Mouse (Mus musculus) forebrain, embryonic 11.5 days (tissue): Measurements from ENCODE around the gene Vangl1. TPM values are rescaled to one million over a fixed set of nuclear protein-coding genes. Genes with fewer than 3 reads are reported as not detected.

Experiments used
- ATAC-seq: fragments of 200-750 bp; cut with Nextera tagmentation; replicated peaks from 2 replicates; pipeline ENCODE4 v1.8.0; 2017; ENCODE audit warnings: moderate TSS enrichment; ENCODE audit not compliant: low FRiP score
- DNase-seq: peaks from one replicate; pipeline ENCODE4 v3.0.0-alpha.2; 2017; ENCODE audit warnings: low spot score
- H3K27ac ChIP-seq: fragments of 300-500 bp; sonication (generic); 2 replicates; pipeline ENCODE4 v1.5.1; 2014; ENCODE audit warnings: low read depth, low read length
- H3K27me3 ChIP-seq: fragments of 300-500 bp; sonication (generic); 2 replicates; pipeline ENCODE4 v1.6.1; 2014; ENCODE audit warnings: mild to moderate bottlenecking, low read length, mixed read lengths; ENCODE audit not compliant: control insufficient read depth, insufficient read depth
- H3K36me3 ChIP-seq: fragments of 300-500 bp; sonication (generic); 2 replicates; pipeline ENCODE4 v1.6.1; 2014; ENCODE audit warnings: mild to moderate bottlenecking, low read length, moderate library complexity, mixed read lengths; ENCODE audit not compliant: control insufficient read depth, insufficient read depth
- H3K4me1 ChIP-seq: fragments of 300-500 bp; sonication (generic); replicated peaks from 2 replicates; pipeline ENCODE4 v1.6.1; 2014; ENCODE audit warnings: low read length, mixed read lengths; ENCODE audit not compliant: control insufficient read depth, insufficient read depth
- H3K4me2 ChIP-seq: fragments of 300-500 bp; sonication (generic); 2 replicates; pipeline ENCODE4 v1.6.1; 2014; ENCODE audit warnings: low read depth, mild to moderate bottlenecking, low read length, moderate library complexity, mixed read lengths; ENCODE audit not compliant: severe bottlenecking
- H3K4me3 ChIP-seq: fragments of 300-500 bp; sonication (generic); 2 replicates; pipeline ENCODE4 v1.5.1; 2014; ENCODE audit warnings: low read depth, low read length
- H3K9ac ChIP-seq: fragments of 300-500 bp; sonication (generic); 2 replicates; pipeline ENCODE4 v1.6.1; 2014; ENCODE audit warnings: low read length
- H3K9me3 ChIP-seq: fragments of 300-500 bp; sonication (generic); 2 replicates; pipeline ENCODE4 v1.6.1; 2016; ENCODE audit warnings: low read length, mixed read lengths; ENCODE audit not compliant: control insufficient read depth
- WGBS: fragments of 180-500 bp; shearing (Covaris S2); extraction: QIAGEN DNeasy Blood & Tissue Kit; methylation state at CpG from one replicate; pipeline ENCODE4 v1.1.7; 2014; 5-methylcytosine and 5-hydroxymethylcytosine counted together
- polyA plus RNA-seq: library from polyadenylated mRNA; unstranded; fragments of >200 nt; fragmentation: Nextera tagmentation; extraction: Ambion mirVana; gene quantifications from 2 replicates; pipeline ENCODE4 v1.2.1, GENCODE M21; 2014

Gene Vangl1
- polyA plus RNA-seq, 1 experiment from 2014 or later, result 8.1 TPM

DNA sequence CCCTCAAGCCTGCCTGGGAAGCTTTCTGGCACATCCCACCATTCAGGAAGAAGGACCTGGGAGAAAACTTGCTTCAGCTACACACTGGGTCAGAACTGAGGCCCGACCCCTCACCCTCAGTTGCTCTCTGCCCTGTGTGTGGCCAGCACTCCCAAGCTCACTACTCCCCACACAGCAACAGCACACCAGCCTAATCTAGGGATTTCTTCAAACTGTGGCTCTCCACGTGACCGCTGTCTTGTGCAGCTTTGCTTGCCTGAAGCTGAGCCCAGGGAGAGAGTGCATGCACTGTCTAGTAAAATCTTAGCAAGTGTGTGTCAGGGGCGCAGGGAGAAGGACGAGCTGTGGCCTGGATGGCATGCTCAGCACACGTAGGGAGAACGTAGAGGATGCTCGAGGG, 18.3 kb upstream of the Vangl1 start:
- no peaks in the 10 kb centered on the region for H3K36me3 ChIP-seq
- DNase-seq (no peak), ATAC-seq (no peak)
- H3K27me3 ChIP-seq, result no peaks in the 10 kb centered on the region
- H3K4me3 ChIP-seq, result no peak overlapping the region
- H3K4me1 ChIP-seq, result no peaks in the 10 kb centered on the region
- no peak overlapping the region for H3K9ac ChIP-seq
- H3K4me2 ChIP-seq, result no peak overlapping the region
- no peaks in the 10 kb centered on the region for H3K9me3 ChIP-seq
- 84% methylated on average over 8 of the region's 8 CpGs for WGBS
- no peak overlapping the region for H3K27ac ChIP-seq

DNA sequence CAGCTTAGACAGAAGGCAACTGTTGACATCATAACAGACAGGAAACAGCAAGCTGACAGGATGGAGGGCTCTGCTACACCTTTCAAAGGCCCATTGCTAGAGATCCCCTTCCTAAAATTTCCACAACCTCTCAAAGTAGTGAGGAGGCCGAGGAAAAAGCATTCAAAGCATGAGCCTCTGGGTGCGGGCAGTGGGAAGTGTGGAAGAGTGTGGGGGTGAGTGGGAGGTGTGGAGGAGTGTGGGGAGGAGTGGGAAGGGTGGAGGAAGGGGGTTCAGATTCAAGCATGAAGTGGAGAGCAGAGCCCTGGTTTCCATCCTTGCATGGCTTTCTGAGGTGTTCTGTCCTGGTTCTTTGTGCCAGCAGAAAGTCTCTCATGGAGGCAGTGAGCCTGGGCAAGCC, 13.8 kb upstream of the Vangl1 start:
- no peak overlapping the region for H3K4me3 ChIP-seq
- H3K36me3 ChIP-seq, result no peaks in the 10 kb centered on the region
- H3K4me2 ChIP-seq, result no peak overlapping the region
- H3K27ac ChIP-seq, result no peak overlapping the region
- ATAC-seq (no peak), DNase-seq (no peak)
- no peak overlapping the region for H3K9ac ChIP-seq
- H3K4me1 ChIP-seq, result no peaks in the 10 kb centered on the region
- no peaks in the 10 kb centered on the region for H3K27me3 ChIP-seq
- H3K9me3 ChIP-seq, result no peaks in the 10 kb centered on the region
- WGBS, result 87% methylated on average over 2 of the region's 2 CpGs

GRCm38 (mm10) chr3:102214736-102215135, 10.2 kb upstream of the Vangl1 start:
- no peak overlapping the region for H3K27ac ChIP-seq
- ATAC-seq (no peak), DNase-seq (no peak)
- no peaks in the 10 kb centered on the region for H3K36me3 ChIP-seq
- no peak overlapping the region for H3K4me2 ChIP-seq
- no peak overlapping the region for H3K4me3 ChIP-seq
- no peak overlapping the region for H3K9ac ChIP-seq
- H3K9me3 ChIP-seq, result no peaks in the 10 kb centered on the region
- H3K27me3 ChIP-seq, result no peaks in the 10 kb centered on the region
- no peaks in the 10 kb centered on the region for H3K4me1 ChIP-seq
- 90% methylated on average over 4 of the region's 4 CpGs for WGBS

DNA sequence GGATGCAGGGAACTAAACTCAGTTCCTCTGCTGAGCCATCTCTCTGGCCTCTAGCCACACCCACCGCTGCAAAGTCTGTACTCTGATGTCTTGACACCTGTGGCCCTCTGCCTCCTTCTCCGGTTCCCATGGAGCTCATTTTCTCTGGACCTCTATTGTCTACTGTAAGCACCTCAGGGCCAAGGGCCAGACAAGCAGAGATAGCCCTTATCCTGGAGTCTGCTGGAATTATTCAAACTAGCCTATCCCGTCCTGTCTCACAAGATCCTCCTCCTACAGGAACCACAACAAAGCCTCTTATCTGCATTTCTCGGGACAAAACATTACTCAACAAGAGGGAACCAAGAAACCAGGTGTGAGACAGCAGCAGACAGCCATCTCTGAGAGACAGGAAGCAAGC, 9.8 kb upstream of the Vangl1 start:
- no peaks in the 10 kb centered on the region for H3K27me3 ChIP-seq
- ATAC-seq (no peak), DNase-seq (no peak)
- WGBS, result 69% methylated on average over 4 of the region's 4 CpGs
- H3K4me3 ChIP-seq, result no peak overlapping the region
- no peak overlapping the region for H3K4me2 ChIP-seq
- no peaks in the 10 kb centered on the region for H3K4me1 ChIP-seq
- H3K36me3 ChIP-seq, result no peaks in the 10 kb centered on the region
- no peaks in the 10 kb centered on the region for H3K9me3 ChIP-seq
- H3K9ac ChIP-seq, result no peak overlapping the region
- H3K27ac ChIP-seq, result no peak overlapping the region

- Histone ChIP-seq H3K4me2 (no peak overlapping the region), H3K4me1 (no peaks in the 10 kb centered on the region)
- 75% methylated on average over 6 of the region's 6 CpGs for WGBS
These were observed 8.4 kb upstream of the Vangl1 start for GRCm38 (mm10) chr3:102212896-102213295.

DNA sequence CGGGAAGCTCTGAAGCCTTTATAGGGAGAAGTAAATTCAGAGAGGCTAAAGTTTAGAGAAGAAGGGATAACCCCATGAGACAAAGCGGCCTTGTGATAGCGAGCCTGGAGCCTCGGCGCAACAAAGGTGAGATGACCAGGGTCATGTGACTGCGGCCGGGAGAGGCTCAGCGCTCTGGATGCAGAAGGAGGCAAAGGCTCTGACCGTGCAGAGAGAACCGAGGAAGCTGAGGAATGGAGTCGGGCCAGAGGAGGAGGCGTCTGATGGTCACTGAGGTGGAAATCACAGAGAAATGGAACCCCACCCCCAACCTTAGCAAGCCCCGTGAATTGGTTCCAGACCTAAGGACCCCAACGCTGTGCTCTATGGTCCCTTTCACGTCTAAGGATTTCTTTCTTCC, 7.8 kb upstream of the Vangl1 start:
- Histone ChIP-seq H3K4me2 (no peak overlapping the region), H3K36me3 (no peaks in the 10 kb centered on the region), H3K4me1 (no peaks in the 10 kb centered on the region), H3K27ac (no peak overlapping the region), H3K4me3 (no peak overlapping the region), H3K9me3 (no peaks in the 10 kb centered on the region), H3K27me3 (no peaks in the 10 kb centered on the region), H3K9ac (no peak overlapping the region)
- ATAC-seq, result no peak
- peak; percentile 40 for DNase-seq
- 85% methylated on average over 15 of the region's 15 CpGs for WGBS

More at GRCm38 (mm10) chr3:102212896-102213295, 8.4 kb upstream of the Vangl1 start:
- no peak for ATAC-seq
- Histone ChIP-seq H3K27ac (no peak overlapping the region), H3K36me3 (no peaks in the 10 kb centered on the region), H3K4me3 (no peak overlapping the region), H3K9me3 (no peaks in the 10 kb centered on the region), H3K9ac (no peak overlapping the region), H3K27me3 (no peaks in the 10 kb centered on the region)
- peak; percentile 42 for DNase-seq

DNA sequence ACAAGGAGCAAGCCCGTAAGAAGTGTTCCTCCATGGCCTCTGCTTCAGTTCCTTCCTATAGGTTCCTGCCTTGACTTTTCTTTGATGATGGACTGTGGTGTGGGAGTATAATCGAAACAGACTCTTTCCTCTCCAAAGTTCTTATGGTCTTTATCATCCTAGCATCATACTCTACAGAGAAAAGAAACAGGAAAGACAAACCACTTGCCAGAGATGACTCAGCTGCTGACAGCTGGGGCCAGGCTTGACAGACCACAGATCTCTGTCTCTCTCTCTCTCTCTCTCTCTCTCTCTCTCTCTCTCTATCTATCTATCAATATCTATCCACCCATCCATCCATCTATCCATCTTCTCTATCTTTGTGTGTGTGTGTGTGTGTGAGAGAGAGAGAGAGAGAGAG, 6.8 kb upstream of the Vangl1 start:
- DNase-seq (no peak), ATAC-seq (no peak)
- Histone ChIP-seq H3K27me3 (no peaks in the 10 kb centered on the region; the same call in 1 of the 2 replicates), H3K4me1 (no peaks in the 10 kb centered on the region), H3K9me3 (no peaks in the 10 kb centered on the region), H3K27ac (no peak overlapping the region), H3K4me3 (no peak overlapping the region), H3K4me2 (no peak overlapping the region), H3K9ac (no peak overlapping the region), H3K36me3 (no peaks in the 10 kb centered on the region)
- WGBS, result 86% methylated on average over 2 of the region's 2 CpGs

- H3K36me3 ChIP-seq, result no peaks in the 10 kb centered on the region
- DNase-seq (peak; percentile 63), ATAC-seq (no peak)
- H3K9ac ChIP-seq, result no peak overlapping the region
- no peak overlapping the region for H3K27ac ChIP-seq
- WGBS, result 63% methylated on average over 3 of the region's 3 CpGs
- no peak overlapping the region for H3K4me2 ChIP-seq
- no peak overlapping the region for H3K4me3 ChIP-seq
- peaks cover 5% of the 10 kb centered on the region; the same call in 1 of the 2 replicates for H3K27me3 ChIP-seq
- no peaks in the 10 kb centered on the region for H3K4me1 ChIP-seq
- no peaks in the 10 kb centered on the region for H3K9me3 ChIP-seq
These were observed 6.3 kb upstream of the Vangl1 start for GRCm38 (mm10) chr3:102210775-102211174.

GRCm38 (mm10) chr3:102208861-102209260, 4.4 kb upstream of the Vangl1 start:
- 77% methylated on average over 6 of the region's 6 CpGs for WGBS
- no peak for ATAC-seq
- peaks cover 15% of the 10 kb centered on the region for H3K27me3 ChIP-seq
- H3K27ac ChIP-seq, result no peak overlapping the region
- no peak overlapping the region for H3K9ac ChIP-seq
- no peak overlapping the region for H3K4me3 ChIP-seq
- H3K36me3 ChIP-seq, result no peaks in the 10 kb centered on the region
- DNase-seq, result peak; percentile 16
- 0 out of 2 replicates have a peak, but pooled peaks cover 3% of the 10 kb centered on the region for H3K4me1 ChIP-seq
- H3K4me2 ChIP-seq, result no peak overlapping the region
- H3K9me3 ChIP-seq, result no peaks in the 10 kb centered on the region
